Mouse (Mus musculus) cortical plate, adult 2 months (tissue): ENCODE results near the gene Twf2.

Source experiments
- CTCF ChIP-seq: fragments of 200-500 bp; IDR thresholded peaks from 2 replicates; pipeline ENCODE4 v1.5.1; 2011; ENCODE audit warnings: mild to moderate bottlenecking, control low read depth, low read length; ENCODE audit not compliant: insufficient read depth; ENCODE audit errors: extremely low read depth
- POLR2A ChIP-seq: fragments of 200-500 bp; IDR thresholded peaks from 2 replicates; pipeline ENCODE4 v1.6.1; 2011; ENCODE audit warnings: mild to moderate bottlenecking, low read length, control low read depth; ENCODE audit not compliant: insufficient read depth; ENCODE audit errors: extremely low read depth

- TF ChIP-seq CTCF (no peak), POLR2A (no peak)
Measured at GRCm38 (mm10) chr9:106192998-106193397, 9.9 kb upstream of the Twf2 start.
